Mouse (Mus musculus) limb, embryonic 13.5 days (tissue): Measurements from ENCODE around the gene Arid3a. TPM values are rescaled to one million over a fixed set of nuclear protein-coding genes. Genes with fewer than 3 reads are reported as not detected.

ENCODE experiments used
- ATAC-seq: fragments of 200-750 bp; cut with Nextera tagmentation; 2 replicates; pipeline ENCODE4 v1.8.0; 2017; ENCODE audit warnings: low read depth, moderate number of reproducible peaks, moderate TSS enrichment; ENCODE audit not compliant: low FRiP score
- H3K27ac ChIP-seq: fragments of 300-500 bp; sonication (generic); 2 replicates; pipeline ENCODE4 v1.5.1; 2015; ENCODE audit warnings: inconsistent platforms, mild to moderate bottlenecking, moderate library complexity
- H3K27me3 ChIP-seq: fragments of 300-500 bp; sonication (generic); 2 replicates; pipeline ENCODE4 v1.6.1; 2015; ENCODE audit warnings: mild to moderate bottlenecking, inconsistent platforms
- H3K36me3 ChIP-seq: fragments of 300-500 bp; sonication (generic); 2 replicates; pipeline ENCODE4 v1.6.1; 2015; ENCODE audit warnings: inconsistent platforms, mild to moderate bottlenecking, moderate library complexity
- H3K4me1 ChIP-seq: fragments of 300-500 bp; sonication (generic); 2 replicates; pipeline ENCODE4 v1.6.1; 2015; ENCODE audit warnings: inconsistent platforms
- H3K4me2 ChIP-seq: fragments of 300-500 bp; sonication (generic); replicated peaks from 2 replicates; pipeline ENCODE4 v1.6.1; 2015; ENCODE audit warnings: inconsistent platforms, mild to moderate bottlenecking, moderate library complexity
- H3K4me3 ChIP-seq: fragments of 300-500 bp; sonication (generic); 2 replicates; pipeline ENCODE4 v1.5.1; 2015; ENCODE audit warnings: moderate library complexity, mild to moderate bottlenecking, inconsistent platforms
- H3K9ac ChIP-seq: fragments of 300-500 bp; sonication (generic); 2 replicates; pipeline ENCODE4 v1.6.1; 2015; ENCODE audit warnings: mild to moderate bottlenecking, inconsistent platforms
- H3K9me3 ChIP-seq: fragments of 300-500 bp; sonication (generic); 2 replicates; pipeline ENCODE4 v1.6.1; 2016; ENCODE audit warnings: inconsistent platforms
- WGBS: fragments of 180-500 bp; shearing (Covaris S2); methylation state at CpG from one replicate; pipeline ENCODE4 v1.1.7; 2015; 5-methylcytosine and 5-hydroxymethylcytosine counted together
- polyA plus RNA-seq: library from polyadenylated mRNA; unstranded; fragments of >200 nt; fragmentation: Nextera tagmentation; extraction: Ambion mirVana; gene quantifications from 2 replicates; pipeline ENCODE4 v1.2.1, GENCODE M21; 2015

The Arid3a gene
- polyA plus RNA-seq, 1 experiment from 2014 or later, result 6.2 TPM

- Histone ChIP-seq H3K4me2 (peak overlapping the region; percentile 89), H3K9me3 (peaks cover 10% of the 10 kb centered on the region), H3K4me1 (peaks cover 51% of the 10 kb centered on the region), H3K36me3 (peaks cover 23% of the 10 kb centered on the region), H3K27ac (peak overlapping the region; percentile 88), H3K4me3 (peak overlapping the region; percentile 80), H3K9ac (peak overlapping the region; percentile 90), H3K27me3 (no peaks in the 10 kb centered on the region)
- ATAC-seq, result no peak
- WGBS, result 7% methylated on average over 27 of the region's 27 CpGs
These were observed 61.1 kb downstream of the Arid3a start for GRCm38 (mm10) chr10:79987771-79988505.

GRCm38 (mm10) chr10:79988506-79989271 is 61.8 kb downstream of the Arid3a start, which contains the start of gene Cnn2:
Gene Cnn2 (plus strand): TSS chr10:79988584.
- 0 out of 2 replicates have a peak, but pooled peaks have one; percentile 4 for ATAC-seq
- H3K4me2 ChIP-seq, result peak within 1 kb of the TSS; percentile 89
- peak within 1 kb of the TSS; percentile 90 for H3K9ac ChIP-seq
- H3K27ac ChIP-seq, result peak within 1 kb of the TSS; percentile 88
- WGBS, result under 1% methylated on average over 59 of the region's 59 CpGs
- H3K4me3 ChIP-seq, result peak within 1 kb of the TSS; percentile 80
- no peaks in the 10 kb centered on the region for H3K27me3 ChIP-seq
- peaks cover 44% of the 10 kb centered on the region for H3K4me1 ChIP-seq
- peaks cover 10% of the 10 kb centered on the region for H3K9me3 ChIP-seq
- peaks cover 31% of the 10 kb centered on the region for H3K36me3 ChIP-seq

- no peak for ATAC-seq
- H3K9ac ChIP-seq, result peak overlapping the region; percentile 90
- 26% methylated on average over 8 of the region's 8 CpGs for WGBS
- peaks cover 10% of the 10 kb centered on the region for H3K9me3 ChIP-seq
- H3K36me3 ChIP-seq, result peaks cover 37% of the 10 kb centered on the region
- peak overlapping the region; percentile 89 for H3K4me2 ChIP-seq
- peak overlapping the region; percentile 88; the same call in 1 of the 2 replicates for H3K27ac ChIP-seq
- peak overlapping the region; percentile 80 for H3K4me3 ChIP-seq
- no peaks in the 10 kb centered on the region for H3K27me3 ChIP-seq
- H3K4me1 ChIP-seq, result peaks cover 44% of the 10 kb centered on the region
These were observed 62.5 kb downstream of the Arid3a start for GRCm38 (mm10) chr10:79989272-79989786.

GRCm38 (mm10) chr10:79989870-79990269 is 63.0 kb downstream of the Arid3a start:
- peak overlapping the region; percentile 55; the same call in 1 of the 2 replicates for H3K27ac ChIP-seq
- H3K4me2 ChIP-seq, result peak overlapping the region; percentile 89
- WGBS, result 6% methylated on average over 15 of the region's 15 CpGs
- no peak for ATAC-seq
- peaks cover 10% of the 10 kb centered on the region for H3K9me3 ChIP-seq
- H3K36me3 ChIP-seq, result peaks cover 43% of the 10 kb centered on the region
- H3K27me3 ChIP-seq, result no peaks in the 10 kb centered on the region
- H3K4me3 ChIP-seq, result peak overlapping the region; percentile 80
- peaks cover 44% of the 10 kb centered on the region for H3K4me1 ChIP-seq
- peak overlapping the region; percentile 90 for H3K9ac ChIP-seq

GRCm38 (mm10) chr10:79991099-79991498 is 64.3 kb downstream of the Arid3a start:
- no peak overlapping the region for H3K9ac ChIP-seq
- H3K4me1 ChIP-seq, result peaks cover 39% of the 10 kb centered on the region
- H3K27ac ChIP-seq, result no peak overlapping the region
- 71% methylated on average over 12 of the region's 12 CpGs for WGBS
- H3K4me2 ChIP-seq, result peak overlapping the region; percentile 11; the same call in 1 of the 2 replicates
- H3K36me3 ChIP-seq, result peaks cover 54% of the 10 kb centered on the region
- H3K9me3 ChIP-seq, result peaks cover 10% of the 10 kb centered on the region
- no peaks in the 10 kb centered on the region for H3K27me3 ChIP-seq
- no peak overlapping the region for H3K4me3 ChIP-seq
- ATAC-seq, result no peak

- Histone ChIP-seq H3K36me3 (peaks cover 54% of the 10 kb centered on the region), H3K4me2 (no peak overlapping the region), H3K27me3 (no peaks in the 10 kb centered on the region), H3K27ac (no peak overlapping the region), H3K9me3 (peaks cover 10% of the 10 kb centered on the region), H3K9ac (no peak overlapping the region), H3K4me3 (no peak overlapping the region), H3K4me1 (peaks cover 34% of the 10 kb centered on the region)
- 91% methylated on average over 6 of the region's 6 CpGs for WGBS
- ATAC-seq, result no peak
These were observed 64.7 kb downstream of the Arid3a start for GRCm38 (mm10) chr10:79991548-79991947.

GRCm38 (mm10) chr10:79994397-79995115 is 67.7 kb downstream of the Arid3a start:
- peaks cover 54% of the 10 kb centered on the region for H3K36me3 ChIP-seq
- H3K4me1 ChIP-seq, result peaks cover 23% of the 10 kb centered on the region
- peaks cover 21% of the 10 kb centered on the region for H3K27me3 ChIP-seq
- no peak overlapping the region for H3K27ac ChIP-seq
- 91% methylated on average over 16 of the region's 16 CpGs for WGBS
- H3K9me3 ChIP-seq, result peaks cover 10% of the 10 kb centered on the region
- H3K4me2 ChIP-seq, result no peak overlapping the region
- ATAC-seq, result no peak
- no peak overlapping the region for H3K4me3 ChIP-seq
- H3K9ac ChIP-seq, result no peak overlapping the region

GRCm38 (mm10) chr10:79995636-79996035 is 68.8 kb downstream of the Arid3a start:
- H3K9me3 ChIP-seq, result peaks cover 10% of the 10 kb centered on the region
- peaks cover 26% of the 10 kb centered on the region for H3K27me3 ChIP-seq
- H3K9ac ChIP-seq, result no peak overlapping the region
- peaks cover 15% of the 10 kb centered on the region for H3K4me1 ChIP-seq
- no peak overlapping the region for H3K27ac ChIP-seq
- H3K4me2 ChIP-seq, result no peak overlapping the region; the same call in 1 of the 2 replicates
- WGBS, result 93% methylated on average over 1 of the region's 1 CpGs
- H3K36me3 ChIP-seq, result peaks cover 53% of the 10 kb centered on the region
- H3K4me3 ChIP-seq, result no peak overlapping the region
- no peak for ATAC-seq

- H3K27ac ChIP-seq, result peak within 1 kb of the TSS; percentile 6; the same call in 1 of the 2 replicates
- peaks cover 3% of the 10 kb centered on the region for H3K9me3 ChIP-seq
- peaks cover 33% of the 10 kb centered on the region for H3K27me3 ChIP-seq
- H3K4me2 ChIP-seq, result peak within 1 kb of the TSS; percentile 79
- peak within 1 kb of the TSS; percentile 51 for H3K4me3 ChIP-seq
- H3K9ac ChIP-seq, result peak within 1 kb of the TSS; percentile 58
- ATAC-seq, result peak; percentile 79
- whole genome bisulfite sequencing, result under 1% methylated on average over 34 of the region's 34 CpGs
- peaks cover 45% of the 10 kb centered on the region for H3K36me3 ChIP-seq
- H3K4me1 ChIP-seq, result peaks cover 15% of the 10 kb centered on the region
These were observed 69.6 kb downstream of the Arid3a start, which contains the start of gene Abca7 for GRCm38 (mm10) chr10:79996272-79997033. Gene Abca7 (plus strand): TSS chr10:79996494.

- 0 out of 2 replicates have a peak overlapping the region, but pooled peaks have one; percentile 2 for H3K27ac ChIP-seq
- H3K4me1 ChIP-seq, result peaks cover 15% of the 10 kb centered on the region
- peaks cover 38% of the 10 kb centered on the region for H3K36me3 ChIP-seq
- H3K9me3 ChIP-seq, result no peaks in the 10 kb centered on the region
- H3K4me3 ChIP-seq, result peak overlapping the region; percentile 51
- WGBS, result under 1% methylated on average over 35 of the region's 35 CpGs
- H3K4me2 ChIP-seq, result peak overlapping the region; percentile 79
- ATAC-seq, result peak; percentile 74
- H3K27me3 ChIP-seq, result peaks cover 40% of the 10 kb centered on the region
- H3K9ac ChIP-seq, result peak overlapping the region; percentile 58
These were observed 70.4 kb downstream of the Arid3a start for GRCm38 (mm10) chr10:79997034-79997760.
